Mouse (Mus musculus) MEL (cell line): ENCODE data around the gene Myo18b. TPM values are rescaled to one million over a fixed set of nuclear protein-coding genes. Genes with fewer than 3 reads are reported as not detected.

Source experiments
- DNase-seq: peaks from one replicate; pipeline ENCODE4 v3.0.0; 2011; ENCODE audit warnings: low read depth, low spot score
- H3K27ac ChIP-seq: 2 replicates; pipeline ENCODE4 v1.5.1; 2012; ENCODE audit warnings: low read depth, mild to moderate bottlenecking, control low read depth, low read length, moderate library complexity; ENCODE audit not compliant: control insufficient read depth
- H3K27me3 ChIP-seq, 2 experiments: fragments of 150-350 bp in 1 of 2; sonication (generic) in 1 of 2; 2 replicates each; pipeline ENCODE4 v1.6.1; 2012; ENCODE audit warnings: low read length in 2 of 2, mild to moderate bottlenecking in 2 of 2, improper control_type of control experiment in 1 of 2, moderate library complexity in 1 of 2; ENCODE audit not compliant: insufficient read depth in 2 of 2, control insufficient read depth in 1 of 2
- H3K36me3 ChIP-seq, 2 experiments: 2 replicates each; pipeline ENCODE4 v1.6.1; 2012 to 2014; ENCODE audit warnings: low read length in 2 of 2, improper control_type of control experiment in 1 of 2, inconsistent platforms in 1 of 2, mild to moderate bottlenecking in 1 of 2; ENCODE audit not compliant: insufficient read depth in 2 of 2, control insufficient read depth in 1 of 2
- H3K4me1 ChIP-seq, 2 experiments: fragments of 150-350 bp in 1 of 2; sonication (generic) in 1 of 2; 2 replicates each; pipeline ENCODE4 v1.6.1; 2012; ENCODE audit warnings: low read length in 2 of 2, improper control_type of control experiment in 1 of 2, mild to moderate bottlenecking in 1 of 2; ENCODE audit not compliant: insufficient read depth in 2 of 2, control insufficient read depth in 1 of 2
- H3K4me3 ChIP-seq, 2 experiments: fragments of 150-350 bp in 1 of 2; sonication (generic) in 1 of 2; 2 replicates each; pipeline ENCODE4 v1.5.1; 2012; ENCODE audit warnings: low read depth in 2 of 2, low read length in 2 of 2, mild to moderate bottlenecking in 2 of 2, moderate library complexity in 2 of 2, control low read depth in 1 of 2, improper control_type of control experiment in 1 of 2; ENCODE audit not compliant: control insufficient read depth in 1 of 2, insufficient read depth in 1 of 2
- H3K79me2 ChIP-seq: 2 replicates; pipeline ENCODE4 v1.6.1; 2012; ENCODE audit warnings: mild to moderate bottlenecking, low read length, moderate library complexity; ENCODE audit not compliant: control insufficient read depth, poor library complexity, insufficient read depth
- H3K9ac ChIP-seq: 2 replicates; pipeline ENCODE4 v1.6.1; 2012; ENCODE audit warnings: low read depth, mild to moderate bottlenecking, control low read depth, low read length, moderate library complexity; ENCODE audit not compliant: control insufficient read depth, poor library complexity, severe bottlenecking
- H3K9me3 ChIP-seq: fragments of 150-350 bp; sonication (generic); replicated peaks from 2 replicates; pipeline ENCODE4 v1.6.1; 2012; ENCODE audit warnings: mild to moderate bottlenecking, low read length, improper control_type of control experiment, moderate library complexity; ENCODE audit not compliant: insufficient read depth
- BHLHE40 ChIP-seq: IDR thresholded peaks from 2 replicates; pipeline ENCODE4 v1.6.1; 2012; ENCODE audit warnings: low read depth, mild to moderate bottlenecking, inconsistent platforms, low read length, improper control_type of control experiment, borderline replicate concordance
- CHD1 ChIP-seq: IDR thresholded peaks from 2 replicates; pipeline ENCODE4 v1.6.1; 2012; ENCODE audit warnings: low read depth, mild to moderate bottlenecking, inconsistent platforms, low read length, improper control_type of control experiment
- CHD2 ChIP-seq: IDR thresholded peaks from 2 replicates; pipeline ENCODE4 v1.6.1; 2011; ENCODE audit warnings: low read length, improper control_type of control experiment
- CTCF ChIP-seq, 3 experiments: IDR thresholded peaks in 2 of 3; conservative IDR thresholded peaks in 1 of 3; 2 replicates each; pipeline ENCODE4 v1.5.1; 2011 to 2012; ENCODE audit warnings: low read length in 3 of 3, low read depth in 2 of 3, mild to moderate bottlenecking in 2 of 3, improper control_type of control experiment in 1 of 3, inconsistent platforms in 1 of 3, mixed read lengths in 1 of 3, moderate library complexity in 1 of 3; ENCODE audit not compliant: control insufficient read depth in 1 of 3, insufficient read depth in 1 of 3, poor library complexity in 1 of 3, severe bottlenecking in 1 of 3
- E2F4 ChIP-seq: IDR thresholded peaks from 2 replicates; pipeline ENCODE4 v1.6.1; 2011; ENCODE audit warnings: low read depth, low read length, improper control_type of control experiment, borderline replicate concordance
- ELF1 ChIP-seq: IDR thresholded peaks from 2 replicates; pipeline ENCODE4 v1.6.1; 2014; ENCODE audit warnings: low read depth, mild to moderate bottlenecking, inconsistent platforms, low read length, improper control_type of control experiment, moderate library complexity
- HCFC1 ChIP-seq: IDR thresholded peaks from 2 replicates; pipeline ENCODE4 v1.6.1; 2012; ENCODE audit warnings: low read depth, mild to moderate bottlenecking, inconsistent platforms, low read length, improper control_type of control experiment, moderate library complexity
- JUND ChIP-seq: IDR thresholded peaks from 2 replicates; pipeline ENCODE4 v1.6.1; 2011; ENCODE audit warnings: low read depth, mild to moderate bottlenecking, improper control_type of control experiment, low read length
- MAFK ChIP-seq: IDR thresholded peaks from 2 replicates; pipeline ENCODE4 v1.6.1; 2011; ENCODE audit warnings: low read depth, mild to moderate bottlenecking, low read length, improper control_type of control experiment, borderline replicate concordance
- MEF2A ChIP-seq: IDR thresholded peaks from 2 replicates; pipeline ENCODE4 v1.6.1; 2014; ENCODE audit warnings: low read depth, mild to moderate bottlenecking, inconsistent platforms, low read length, improper control_type of control experiment; ENCODE audit not compliant: poor library complexity, insufficient replicate concordance, severe bottlenecking; ENCODE audit errors: extremely low read depth
- MYB ChIP-seq: IDR thresholded peaks from 2 replicates; pipeline ENCODE4 v1.6.1; 2011; ENCODE audit warnings: mild to moderate bottlenecking, low read depth, low read length, improper control_type of control experiment
- MYC ChIP-seq: IDR thresholded peaks from 2 replicates; pipeline ENCODE4 v1.6.1; 2011; ENCODE audit warnings: low read depth, mild to moderate bottlenecking, low read length, improper control_type of control experiment, moderate library complexity
- POLR2A ChIP-seq, 2 experiments: IDR thresholded peaks; 2 replicates each; pipeline ENCODE4 v1.6.1; 2011 to 2012; ENCODE audit warnings: low read length in 2 of 2, mild to moderate bottlenecking in 2 of 2, control low read depth in 1 of 2, improper control_type of control experiment in 1 of 2, low read depth in 1 of 2, moderate library complexity in 1 of 2; ENCODE audit not compliant: control insufficient read depth in 1 of 2, insufficient read depth in 1 of 2, poor library complexity in 1 of 2
- RAD21 ChIP-seq: IDR thresholded peaks from 2 replicates; pipeline ENCODE4 v1.6.1; 2011; ENCODE audit warnings: mild to moderate bottlenecking, low read depth, low read length, improper control_type of control experiment
- SIN3A ChIP-seq: IDR thresholded peaks from 2 replicates; pipeline ENCODE4 v1.6.1; 2012; ENCODE audit warnings: low read length, improper control_type of control experiment, inconsistent platforms
- TBP ChIP-seq: IDR thresholded peaks from 2 replicates; pipeline ENCODE4 v1.8.0; 2011; ENCODE audit warnings: low read depth, low read length, improper control_type of control experiment
- UBTF ChIP-seq: IDR thresholded peaks from 2 replicates; pipeline ENCODE4 v1.6.1; 2012; ENCODE audit warnings: low read depth, mild to moderate bottlenecking, inconsistent platforms, low read length, improper control_type of control experiment, moderate library complexity, borderline replicate concordance; ENCODE audit not compliant: insufficient read depth
- USF2 ChIP-seq, 2 experiments: IDR thresholded peaks; 2 replicates each; pipeline ENCODE4 v1.6.1; 2011 to 2012; ENCODE audit warnings: improper control_type of control experiment in 2 of 2, low read length in 2 of 2, borderline replicate concordance in 1 of 2, inconsistent platforms in 1 of 2, low read depth in 1 of 2, mild to moderate bottlenecking in 1 of 2; ENCODE audit not compliant: insufficient read depth in 1 of 2
- ZMIZ1 ChIP-seq: IDR thresholded peaks from 2 replicates; pipeline ENCODE4 v1.6.1; 2012; ENCODE audit warnings: low read depth, mild to moderate bottlenecking, inconsistent platforms, low read length, improper control_type of control experiment, moderate library complexity
- ZNF384 ChIP-seq: IDR thresholded peaks from 2 replicates; pipeline ENCODE4 v1.6.1; 2012; ENCODE audit warnings: low read depth, mild to moderate bottlenecking, inconsistent platforms, low read length, improper control_type of control experiment
- polyA plus RNA-seq, 2 experiments: library from polyadenylated mRNA; stranded (reverse) in 1 of 2; unstranded in 1 of 2; fragments of >175 nt in 1 of 2; fragments of >200 nt in 1 of 2; gene quantifications; 2 replicates each; pipeline versions ENCODE4 v1.2.1 to v1.2.4; 2012; ENCODE audit warnings: low replicate concordance in 2 of 2, low read depth in 1 of 2; ENCODE audit not compliant: insufficient read length in 2 of 2, insufficient read depth in 1 of 2, missing spikeins in 1 of 2
- total RNA-seq: library from RNA; depleted of rRNA; stranded (reverse); fragments of 300-350 nt; gene quantifications from 2 replicates; pipeline ENCODE4 v1.2.3, GENCODE M21; 2012

Myo18b gene
- total and polyA plus RNA-seq, 3 experiments, result not detected

DNA sequence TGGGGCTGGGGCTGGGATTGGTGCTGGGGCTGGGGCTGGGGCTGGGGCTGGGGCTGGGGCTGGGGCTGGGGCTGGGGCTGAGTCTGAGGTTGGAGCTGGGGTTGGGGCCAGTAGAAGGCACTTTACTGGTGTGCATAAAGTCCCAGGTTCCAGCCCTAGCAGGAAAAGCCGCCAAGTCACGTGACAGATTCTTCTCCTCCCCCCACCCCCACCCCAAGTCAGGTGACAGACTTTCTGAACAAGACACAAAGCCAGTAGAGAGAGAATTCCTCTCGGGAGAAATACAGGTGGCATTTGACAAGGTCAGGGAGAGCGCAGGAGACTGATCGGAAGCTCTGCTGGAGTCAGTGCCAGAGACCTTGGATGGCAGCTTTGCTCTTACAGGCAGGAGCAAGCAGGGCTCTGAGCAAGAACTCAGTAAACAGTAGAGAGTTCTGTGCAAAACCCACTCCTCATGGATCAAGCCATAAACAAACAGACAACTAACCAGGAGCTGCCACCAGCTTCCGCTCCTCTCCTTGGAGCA, 124.7 kb downstream of the Myo18b start:
- DNase-seq, result no peak
- no peaks in the 10 kb centered on the region for H3K9me3 ChIP-seq
- H3K4me1 ChIP-seq, result no peaks in the 10 kb centered on the region
- no peaks in the 10 kb centered on the region for H3K36me3 ChIP-seq
- H3K27ac ChIP-seq, result no peak overlapping the region
- no peak overlapping the region for H3K4me3 ChIP-seq
- no peak overlapping the region for H3K9ac ChIP-seq
- no peaks in the 10 kb centered on the region for H3K27me3 ChIP-seq
- no peaks in the 10 kb centered on the region for H3K79me2 ChIP-seq
- no peak for TF ChIP-seq MEF2A
- no peak for TF ChIP-seq UBTF
- no peak for TF ChIP-seq E2F4
- TF ChIP-seq CTCF (IDR thresholded peaks at IDR 0.05 in 2 of 3, conservative IDR thresholded peaks at IDR 0.05 in 1 of 3; ENCODE audit: control insufficient read depth in 1 of 3, insufficient read depth in 1 of 3, low read depth in 2 of 3, low read length in 3 of 3, poor library complexity in 1 of 3, severe bottlenecking in 1 of 3), result no peak
- no peak for TF ChIP-seq MYB
- no peak for TF ChIP-seq JUND
- no peak for TF ChIP-seq SIN3A
- TF ChIP-seq MYC, result no peak
- TF ChIP-seq MAFK, result no peak
- TF ChIP-seq ELF1, result no peak
- no peak for TF ChIP-seq HCFC1
- TF ChIP-seq CHD2, result no peak
- no peak for TF ChIP-seq RAD21
- no peak for TF ChIP-seq TBP
- TF ChIP-seq ZMIZ1, result no peak

DNA sequence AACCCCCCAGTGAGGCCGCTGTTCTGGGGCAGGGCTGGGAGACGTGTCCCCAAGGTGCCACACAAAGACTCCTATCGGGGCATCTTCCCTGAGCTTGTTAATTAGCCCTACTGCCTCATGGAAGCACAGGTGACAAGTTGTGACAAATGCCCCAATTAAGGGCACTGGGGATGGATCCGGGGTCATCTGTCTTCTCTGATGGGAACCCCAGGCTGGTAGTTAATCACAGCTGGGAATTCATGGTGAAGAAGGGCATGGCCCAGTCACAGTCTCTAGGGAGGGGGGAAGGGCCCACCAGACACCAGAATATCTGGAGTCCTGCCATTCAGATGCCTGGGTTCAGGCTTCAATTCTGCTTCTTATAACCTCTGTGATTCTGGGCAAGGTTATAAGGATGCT, 126.4 kb downstream of the Myo18b start:
- TF ChIP-seq ZNF384 (no peak), BHLHE40 (no peak), RAD21 (no peak), USF2 (IDR thresholded peaks at IDR 0.05; ENCODE audit: borderline replicate concordance in 1 of 2, insufficient read depth in 1 of 2, low read depth in 1 of 2, low read length in 2 of 2) (no peak), CHD1 (no peak), TBP (no peak), POLR2A (IDR thresholded peaks at IDR 0.05; ENCODE audit: control insufficient read depth in 1 of 2, insufficient read depth in 1 of 2, low read depth in 1 of 2, low read length in 2 of 2, poor library complexity in 1 of 2) (no peak)
- Histone ChIP-seq H3K36me3 (no peaks in the 10 kb centered on the region), H3K4me3 (no peak overlapping the region), H3K4me1 (no peaks in the 10 kb centered on the region), H3K27me3 (no peaks in the 10 kb centered on the region), H3K9me3 (no peaks in the 10 kb centered on the region), H3K9ac (no peak overlapping the region), H3K79me2 (no peaks in the 10 kb centered on the region), H3K27ac (no peak overlapping the region)
- no peak for DNase-seq
